Mouse (Mus musculus) C3H10T1/2 (cell line): ENCODE results near the gene Olfr967. TPM values are rescaled to one million over a fixed set of nuclear protein-coding genes. Genes with fewer than 3 reads are reported as not detected.

Experiments used
- polyA plus RNA-seq, 2 experiments: library from polyadenylated mRNA; unstranded; fragments of >200 nt; fragmentation: generic; extraction: Trizol; gene quantifications; one replicate each; pipeline ENCODE4 v1.2.1; 2012; ENCODE audit warnings: missing spikeins in 2 of 2

Gene Olfr967
- polyA plus RNA-seq = not detected

GRCm38 (mm10) chr9:39745949-39746348 is at the start of gene Olfr967:
Olfr967 (plus strand) TSS chr9:39746249.

GRCm38 (mm10) chr9:39707017-39707416 is 39.0 kb upstream of the Olfr967 start, which contains the start of gene Olfr149:
Olfr149 (minus strand) TSS chr9:39707117.

GRCm38 (mm10) chr9:39711053-39711452 is 35.0 kb upstream of the Olfr967 start, which contains the start of gene Olfr965:
Olfr965 (plus strand) TSS chr9:39711353.

GRCm38 (mm10) chr9:39730678-39731077 is 15.4 kb upstream of the Olfr967 start, which contains the start of gene Olfr150:
Olfr150 (plus strand) TSS chr9:39730978.

GRCm38 (mm10) chr9:39783153-39783552 is 37.1 kb downstream of the Olfr967 start, which contains the start of gene Olfr968:
Olfr968 (minus strand) TSS chr9:39783253.

DNA sequence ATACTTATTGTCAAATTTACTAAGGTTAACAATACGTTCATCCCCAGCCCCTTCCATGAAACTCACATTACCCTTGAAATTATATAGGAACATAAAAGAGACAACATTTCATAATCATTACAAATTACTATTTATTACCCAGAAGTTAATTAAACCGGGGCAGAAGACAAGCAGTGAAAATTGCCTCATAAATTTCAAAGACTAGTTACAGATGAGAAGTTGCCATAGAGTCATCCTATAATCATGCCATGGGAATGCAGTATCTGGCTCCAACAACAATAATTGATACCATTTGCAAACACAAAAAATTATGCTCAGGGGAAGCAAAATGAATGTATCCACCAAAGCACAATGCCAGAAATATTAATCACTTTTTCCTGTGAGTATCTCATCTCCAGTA is 44.5 kb downstream of the Olfr967 start, which contains the start of gene Olfr969:
Gene Olfr969 (plus strand): TSS at position 388 of the 400 bp plus-strand sequence.

Other genes starting within 250 kb of the Olfr967 start
- gene Olfr957, start 230.4 kb upstream of the Olfr967 start, polyA plus RNA-seq = not detected
- not detected for gene Olfr958, start 192.2 kb upstream of the Olfr967 start, polyA plus RNA-seq
- not detected for gene Olfr959, start 170.7 kb upstream of the Olfr967 start, polyA plus RNA-seq
- gene AW551984, start 141.8 kb upstream of the Olfr967 start, polyA plus RNA-seq = not detected
- not detected for gene Olfr148, start 135.6 kb upstream of the Olfr967 start, polyA plus RNA-seq
- gene Olfr960, start 124.9 kb upstream of the Olfr967 start, polyA plus RNA-seq = not detected
- gene Olfr961, start 101.2 kb upstream of the Olfr967 start, polyA plus RNA-seq = not detected
- gene Olfr963, start 79.0 kb upstream of the Olfr967 start, polyA plus RNA-seq = not detected
- not detected for gene Olfr149, start 39.1 kb upstream of the Olfr967 start, polyA plus RNA-seq
- gene Olfr965, start 34.9 kb upstream of the Olfr967 start, polyA plus RNA-seq = not detected
- gene Olfr150, start 15.3 kb upstream of the Olfr967 start, polyA plus RNA-seq = not detected
- not detected for gene Olfr968, start 37.0 kb downstream of the Olfr967 start, polyA plus RNA-seq
- not detected for gene Olfr969, start 44.7 kb downstream of the Olfr967 start, polyA plus RNA-seq
- gene Olfr970, start 62.6 kb downstream of the Olfr967 start, polyA plus RNA-seq = not detected
- gene Olfr971, start 90.6 kb downstream of the Olfr967 start, polyA plus RNA-seq = not detected
- not detected for gene Olfr972, start 120.2 kb downstream of the Olfr967 start, polyA plus RNA-seq
- gene Olfr229, start 161.1 kb downstream of the Olfr967 start, polyA plus RNA-seq = not detected
- gene Olfr974, start 191.3 kb downstream of the Olfr967 start, polyA plus RNA-seq = not detected
- gene Olfr975, start 205.8 kb downstream of the Olfr967 start, polyA plus RNA-seq = not detected
- not detected for gene Olfr976, start 214.9 kb downstream of the Olfr967 start, polyA plus RNA-seq
- not detected for gene Olfr978, start 245.9 kb downstream of the Olfr967 start, polyA plus RNA-seq